ENCODE assay signal across 22 mouse cellular contexts in genomic region chr9:84064113-84064512, GRCm38 (mm10).
DNase-seq lines count a peak whose midpoint lies in the region; ATAC-seq and TF ChIP-seq lines count a peak whose summit lies in the region.
"Had no signal": no experiment of that assay in that cellular context is flagged by ENCODE, and none has a peak within 500 bp of the region (broad histone marks: within the 10 kb centered on the region; RNA-seq: fewer than 3 reads in every experiment).

No protein-coding gene starts in this region.

- ATAC-seq in stomach, embryonic 15.5 days (ENCODE audit: insufficient read depth, low FRiP score, low read depth), result no peak
- ATAC-seq in stomach, postnatal 0 days (ENCODE audit: low FRiP score, low TSS enrichment), result no peak
- ATAC-seq: forebrain, postnatal 0 days; Patski had no signal

- H3K36me3 ChIP-seq in heart, adult 2 months (ENCODE audit: control insufficient read depth, insufficient read depth, low read length), result no peaks in the 10 kb centered on the region
- H3K36me3 ChIP-seq in stomach, embryonic 15.5 days, result no peaks in the 10 kb centered on the region
- no peaks in the 10 kb centered on the region for H3K36me3 ChIP-seq in stomach, postnatal 0 days (ENCODE audit: control insufficient read depth, insufficient read depth, low read length)
- no peaks in the 10 kb centered on the region for H3K36me3 ChIP-seq in embryonic facial prominence, embryonic 10.5 days (replicated peaks)
- H3K36me3 ChIP-seq: heart, embryonic 13.5 days; hindbrain, embryonic 13.5 days; limb, embryonic 15.5 days had no signal

- H3K4me1 ChIP-seq in heart, adult 2 months (ENCODE audit: control insufficient read depth, insufficient read depth, low read length), result no peaks in the 10 kb centered on the region; the same call in 1 of the 2 replicates
- 0 out of 2 replicates have a peak, but pooled peaks cover 4% of the 10 kb centered on the region for H3K4me1 ChIP-seq in stomach, embryonic 15.5 days
- no peaks in the 10 kb centered on the region for H3K4me1 ChIP-seq in stomach, postnatal 0 days (replicated peaks; ENCODE audit: control insufficient read depth, insufficient read depth)
- peaks cover 6% of the 10 kb centered on the region; the same call in 1 of the 2 replicates for H3K4me1 ChIP-seq in embryonic facial prominence, embryonic 10.5 days
- H3K4me1 ChIP-seq: hindbrain, embryonic 13.5 days had no signal

- no peak overlapping the region for H3K4me2 ChIP-seq in stomach, embryonic 15.5 days
- no peak overlapping the region for H3K4me2 ChIP-seq in stomach, postnatal 0 days (replicated peaks; ENCODE audit: low read depth)
- H3K4me2 ChIP-seq: heart, embryonic 13.5 days; hindbrain, embryonic 13.5 days; limb, embryonic 15.5 days; midbrain, embryonic 11.5 days had no signal

- 52% methylated on average over 4 of the region's 4 CpGs for WGBS in heart, adult 2 months
- 51% methylated on average over 4 of the region's 4 CpGs for WGBS in stomach, embryonic 15.5 days
- WGBS in stomach, postnatal 0 days, result 49% methylated on average over 4 of the region's 4 CpGs
- WGBS in embryonic facial prominence, embryonic 10.5 days, result 93% methylated on average over 4 of the region's 4 CpGs

- H3K79me2 ChIP-seq in heart, adult 2 months (replicated peaks; ENCODE audit: control insufficient read depth, insufficient read depth, low read length), result no peaks in the 10 kb centered on the region

- intact Hi-C loops in heart, adult 2 months (cut with DNase I), result no loop called here

- TF ChIP-seq EP300 in heart, adult 2 months (IDR thresholded peaks at IDR 0.05; ENCODE audit: insufficient read depth, low read depth, low read length), result no peak
- no peak for TF ChIP-seq EP300 in stomach, postnatal 0 days (optimal IDR thresholded peaks at IDR 0.05)

- H3K9ac ChIP-seq in heart, adult 2 months (ENCODE audit: low read depth, low read length), result no peak overlapping the region
- no peak overlapping the region for H3K9ac ChIP-seq in stomach, embryonic 15.5 days
- H3K9ac ChIP-seq in stomach, postnatal 0 days (ENCODE audit: low read length), result no peak overlapping the region
- H3K9ac ChIP-seq: forebrain, postnatal 0 days; heart, embryonic 13.5 days; hindbrain, embryonic 13.5 days; limb, embryonic 15.5 days; liver, embryonic 14.5 days had no signal

- peak; percentile 32 for DNase-seq in heart, adult 8-10 months (ENCODE audit: low spot score)
- no peak for DNase-seq in heart, adult 2 months
- DNase-seq in stomach, postnatal 0 days (ENCODE audit: low spot score), result no peak
- DNase-seq in lung, postnatal 14 days, result peak; percentile 20
- DNase-seq in embryonic facial prominence, embryonic 10.5 days (ENCODE audit: low spot score), result no peak
- no peak for DNase-seq in thymus, adult 18-20 months
- DNase-seq: adrenal gland, adult 8-10 months; cerebellum, adult 8-10 months; forebrain, postnatal 0 days; gastrocnemius, postnatal 36 days; heart, postnatal 36 days; kidney, adult 11 months; layer of hippocampus, adult 9-11 months; left cerebral cortex, postnatal 4 days had no signal

- no peak for TF ChIP-seq CTCF in heart, adult 2 months (IDR thresholded peaks at IDR 0.05)
- no peak for TF ChIP-seq CTCF in stomach, postnatal 0 days (IDR thresholded peaks at IDR 0.05; ENCODE audit: low read depth)

- no peak overlapping the region for H3K27ac ChIP-seq in heart, adult 2 months
- H3K27ac ChIP-seq in stomach, embryonic 15.5 days, result 0 out of 2 replicates have a peak overlapping the region, but pooled peaks have one; percentile 33
- no peak overlapping the region for H3K27ac ChIP-seq in stomach, postnatal 0 days (replicated peaks)
- H3K27ac ChIP-seq in embryonic facial prominence, embryonic 10.5 days (replicated peaks), result no peak overlapping the region
- H3K27ac ChIP-seq: heart, embryonic 13.5 days; hindbrain, embryonic 13.5 days; left cerebral cortex, adult 2 months; limb, embryonic 15.5 days; liver, embryonic 14.5 days had no signal

- H3K27me3 ChIP-seq in heart, adult 2 months (ENCODE audit: control insufficient read depth, insufficient read depth, low read length), result no peaks in the 10 kb centered on the region
- H3K27me3 ChIP-seq in stomach, embryonic 15.5 days (replicated peaks), result no peaks in the 10 kb centered on the region
- H3K27me3 ChIP-seq in stomach, postnatal 0 days (ENCODE audit: control insufficient read depth, insufficient read depth, low read length), result no peaks in the 10 kb centered on the region
- no peaks in the 10 kb centered on the region for H3K27me3 ChIP-seq in embryonic facial prominence, embryonic 10.5 days (replicated peaks; ENCODE audit: low read depth, poor library complexity, severe bottlenecking)
- H3K27me3 ChIP-seq: heart, embryonic 13.5 days; hindbrain, embryonic 13.5 days; limb, embryonic 15.5 days; Patski had no signal

- no peaks in the 10 kb centered on the region for H3K9me3 ChIP-seq in stomach, embryonic 15.5 days
- H3K9me3 ChIP-seq in stomach, postnatal 0 days (ENCODE audit: control insufficient read depth, low read length), result no peaks in the 10 kb centered on the region
- no peaks in the 10 kb centered on the region for H3K9me3 ChIP-seq in embryonic facial prominence, embryonic 10.5 days
- H3K9me3 ChIP-seq: heart, embryonic 13.5 days; hindbrain, embryonic 13.5 days; limb, embryonic 15.5 days had no signal

- TF ChIP-seq POLR2A in heart, adult 2 months (IDR thresholded peaks at IDR 0.05; ENCODE audit: insufficient read depth, low read depth, low read length), result no peak

- H3K4me3 ChIP-seq in heart, adult 2 months, result no peak overlapping the region
- H3K4me3 ChIP-seq in stomach, embryonic 15.5 days (replicated peaks), result no peak overlapping the region
- no peak overlapping the region for H3K4me3 ChIP-seq in stomach, postnatal 0 days (ENCODE audit: low read depth, low read length)
- no peak overlapping the region for H3K4me3 ChIP-seq in embryonic facial prominence, embryonic 10.5 days
- H3K4me3 ChIP-seq: heart, embryonic 13.5 days; hindbrain, embryonic 13.5 days; left cerebral cortex, adult 2 months; limb, embryonic 15.5 days had no signal

Comparison
In these comparisons a context has a peak if more than half of its experiments do, and no peak if none do; other contexts are left out.
1. DNase-seq: peak in heart, adult 8-10 months (single experiment) and lung, postnatal 14 days (single experiment); none in heart, adult 2 months (0 of 2), stomach, postnatal 0 days (single experiment), embryonic facial prominence, embryonic 10.5 days (single experiment) and thymus, adult 18-20 months (0 of 2).